Mouse (Mus musculus) thymus, adult 2 months (tissue): ENCODE data around the gene Mpdz.

Experiments used
- CTCF ChIP-seq: fragments of 200-500 bp; IDR thresholded peaks from 2 replicates; pipeline ENCODE4 v1.5.1; 2012; ENCODE audit warnings: mild to moderate bottlenecking, control low read depth, low read length, moderate library complexity, borderline replicate concordance; ENCODE audit not compliant: control insufficient read depth, poor library complexity, insufficient read depth; ENCODE audit errors: extremely low read depth
- POLR2A ChIP-seq: fragments of 200-500 bp; IDR thresholded peaks from 2 replicates; pipeline ENCODE4 v1.6.1; 2012; ENCODE audit warnings: mild to moderate bottlenecking, low read length, control low read depth, moderate library complexity; ENCODE audit not compliant: control insufficient read depth, poor library complexity, insufficient read depth; ENCODE audit errors: extremely low read depth

DNA sequence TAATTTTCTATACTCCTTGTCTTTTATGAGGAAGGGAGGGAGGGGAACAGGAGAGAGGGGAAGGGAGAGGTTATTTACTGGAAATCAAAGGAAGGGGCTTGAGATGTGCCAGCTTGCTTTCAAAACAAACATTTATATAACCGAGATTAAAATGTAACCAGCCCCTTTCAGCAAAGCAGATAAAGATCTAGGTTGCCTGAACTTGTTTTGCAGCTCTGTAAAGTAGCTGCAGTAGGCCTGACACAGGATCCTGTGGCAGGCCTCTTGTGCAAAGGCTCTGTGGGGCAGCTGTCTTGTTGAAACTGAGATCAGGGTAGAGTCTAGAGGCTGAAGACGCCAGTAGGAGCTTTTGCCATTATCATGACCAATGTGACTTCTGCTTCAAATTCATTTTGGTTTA is 193.4 kb downstream of the Mpdz start:
- TF ChIP-seq POLR2A, result no peak
- TF ChIP-seq CTCF, result no peak
